Comparison of ENCODE assay signal across 20 mouse cellular contexts in genomic region chr6:95300658-95301057, GRCm38 (mm10). TPM values are rescaled to one million over a fixed set of nuclear protein-coding genes. Genes with fewer than 3 reads are reported as not detected.
DNase-seq lines count a peak whose midpoint lies in the region; ATAC-seq and TF ChIP-seq lines count a peak whose summit lies in the region.
"Had no signal": no experiment of that assay in that cellular context is flagged by ENCODE, and none has a peak within 500 bp of the region (broad histone marks: within the 10 kb centered on the region; RNA-seq: fewer than 3 reads in every experiment).

No protein-coding gene starts in this region.

- H3K4me3 ChIP-seq in embryonic facial prominence, embryonic 14.5 days (ENCODE audit: low read depth, low read length) = no peak overlapping the region
- no peak overlapping the region for H3K4me3 ChIP-seq in embryonic facial prominence, embryonic 10.5 days
- H3K4me3 ChIP-seq in left cerebral cortex, adult 2 months = no peak overlapping the region
- no peak overlapping the region for H3K4me3 ChIP-seq in hindbrain, embryonic 12.5 days
- H3K4me3 ChIP-seq: heart, embryonic 15.5 days; hindbrain, embryonic 13.5 days; limb, embryonic 15.5 days had no signal

- H3K27ac ChIP-seq in embryonic facial prominence, embryonic 14.5 days (replicated peaks; ENCODE audit: low read depth, low read length) = no peak overlapping the region
- no peak overlapping the region for H3K27ac ChIP-seq in embryonic facial prominence, embryonic 10.5 days (replicated peaks)
- H3K27ac ChIP-seq in left cerebral cortex, adult 2 months = no peak overlapping the region
- no peak overlapping the region for H3K27ac ChIP-seq in hindbrain, embryonic 12.5 days
- H3K27ac ChIP-seq: heart, embryonic 15.5 days; hindbrain, embryonic 13.5 days; kidney, postnatal 0 days; limb, embryonic 15.5 days had no signal

- no peak overlapping the region for H3K4me2 ChIP-seq in embryonic facial prominence, embryonic 14.5 days (ENCODE audit: low read depth, low read length)
- H3K4me2 ChIP-seq in hindbrain, embryonic 12.5 days (replicated peaks) = no peak overlapping the region
- H3K4me2 ChIP-seq: heart, embryonic 15.5 days; hindbrain, embryonic 13.5 days; limb, embryonic 15.5 days; midbrain, embryonic 11.5 days had no signal

- ATAC-seq in embryonic facial prominence, embryonic 14.5 days (ENCODE audit: low read depth) = no peak
- ATAC-seq in hindbrain, embryonic 12.5 days (ENCODE audit: low FRiP score) = no peak
- no peak for ATAC-seq in frontal cortex, adult (ENCODE audit: low TSS enrichment)
- ATAC-seq: CD4-positive, CD25-positive, alpha-beta regulatory T cell, adult 4 months had no signal

- peak; percentile 4; the same call in 1 of the 2 replicates for TF ChIP-seq CTCF in left cerebral cortex, adult 2 months (IDR thresholded peaks at IDR 0.05)

- H3K27me3 ChIP-seq in embryonic facial prominence, embryonic 14.5 days (replicated peaks; ENCODE audit: control insufficient read depth, insufficient read depth, low read length) = no peaks in the 10 kb centered on the region
- no peaks in the 10 kb centered on the region for H3K27me3 ChIP-seq in embryonic facial prominence, embryonic 10.5 days (replicated peaks; ENCODE audit: low read depth, poor library complexity, severe bottlenecking)
- no peaks in the 10 kb centered on the region for H3K27me3 ChIP-seq in hindbrain, embryonic 12.5 days
- H3K27me3 ChIP-seq: heart, embryonic 15.5 days; hindbrain, embryonic 13.5 days; limb, embryonic 15.5 days had no signal

- H3K9ac ChIP-seq in embryonic facial prominence, embryonic 14.5 days (ENCODE audit: low read depth, low read length) = no peak overlapping the region
- no peak overlapping the region for H3K9ac ChIP-seq in hindbrain, embryonic 12.5 days
- H3K9ac ChIP-seq: heart, embryonic 15.5 days; hindbrain, embryonic 13.5 days; limb, embryonic 15.5 days had no signal

- H3K36me3 ChIP-seq in embryonic facial prominence, embryonic 14.5 days (ENCODE audit: control insufficient read depth, insufficient read depth, low read length) = no peaks in the 10 kb centered on the region
- no peaks in the 10 kb centered on the region for H3K36me3 ChIP-seq in embryonic facial prominence, embryonic 10.5 days (replicated peaks)
- H3K36me3 ChIP-seq in hindbrain, embryonic 12.5 days = no peaks in the 10 kb centered on the region
- H3K36me3 ChIP-seq: heart, embryonic 15.5 days; hindbrain, embryonic 13.5 days; limb, embryonic 15.5 days had no signal

- intact Hi-C loops in left cerebral cortex, adult 2 months (cut with DNase I) = no loop called here

- WGBS in embryonic facial prominence, embryonic 14.5 days = 62% methylated on average over 2 of the region's 2 CpGs
- WGBS in embryonic facial prominence, embryonic 10.5 days = 76% methylated on average over 2 of the region's 2 CpGs
- 75% methylated on average over 2 of the region's 2 CpGs for WGBS in hindbrain, embryonic 12.5 days

- H3K9me3 ChIP-seq in embryonic facial prominence, embryonic 14.5 days (ENCODE audit: control insufficient read depth, low read length) = no peaks in the 10 kb centered on the region
- no peaks in the 10 kb centered on the region for H3K9me3 ChIP-seq in embryonic facial prominence, embryonic 10.5 days
- no peaks in the 10 kb centered on the region for H3K9me3 ChIP-seq in hindbrain, embryonic 12.5 days (replicated peaks)
- H3K9me3 ChIP-seq: heart, embryonic 15.5 days; hindbrain, embryonic 13.5 days; limb, embryonic 15.5 days had no signal

- DNase-seq in embryonic facial prominence, embryonic 14.5 days (ENCODE audit: low spot score) = peak; percentile 4
- no peak for DNase-seq in embryonic facial prominence, embryonic 10.5 days (ENCODE audit: low spot score)
- DNase-seq in left cerebral cortex, adult 2 months (ENCODE audit: extremely low spot score in 1 of 2, low spot score in 2 of 2) = no peak
- no peak for DNase-seq in left cerebral cortex, adult 11 months (ENCODE audit: low spot score)
- DNase-seq in ES-CJ7 (ENCODE audit: low read depth, low spot score) = peak; percentile 20
- peak; percentile 3 for DNase-seq in lung, postnatal 14 days
- DNase-seq: cerebellum, adult 18-20 months had no signal

- H3K4me1 ChIP-seq in embryonic facial prominence, embryonic 14.5 days (ENCODE audit: control insufficient read depth, insufficient read depth, low read length) = no peaks in the 10 kb centered on the region
- H3K4me1 ChIP-seq in embryonic facial prominence, embryonic 10.5 days = no peaks in the 10 kb centered on the region
- no peaks in the 10 kb centered on the region for H3K4me1 ChIP-seq in hindbrain, embryonic 12.5 days
- H3K4me1 ChIP-seq: heart, embryonic 15.5 days; hindbrain, embryonic 13.5 days; limb, embryonic 15.5 days had no signal

RNA-seq across cellular contexts. Expression of gene Gm10234, which starts 21.3 kb away (rescaled TPM):
- not detected in 2 replicates for polyA plus RNA-seq in embryonic facial prominence, embryonic 14.5 days (2014; fragmentation: Nextera tagmentation; extraction: Ambion mirVana)
- polyA plus RNA-seq in embryonic facial prominence, embryonic 10.5 days (2016; fragmentation: Nextera tagmentation; extraction: Ambion mirVana) = not detected in 2 replicates
- not detected for total RNA-seq in left cerebral cortex, adult 2 months (2021)
- not detected in 2 replicates for polyA plus RNA-seq in hindbrain, embryonic 12.5 days (2016; fragmentation: Nextera tagmentation; extraction: Ambion mirVana)
- total RNA-seq: left cerebral cortex, adult 18-20 months; neutrophil, adult 5-6 weeks had no signal
- polyA plus RNA-seq: CD4-positive, CD25-positive, alpha-beta regulatory T cell, adult 4 months; gonadal fat pad, adult 2 months; heart, embryonic 15.5 days; hindbrain, embryonic 13.5 days; kidney, postnatal 0 days; limb, embryonic 15.5 days; lung, embryonic 16.5 days; midbrain, embryonic 11.5 days; testis, adult 2 months had no signal

Comparison
In these comparisons a context has a peak if more than half of its experiments do, and no peak if none do; other contexts are left out.
1. DNase-seq: peak in embryonic facial prominence, embryonic 14.5 days (single experiment), ES-CJ7 (single experiment) and lung, postnatal 14 days (single experiment); none in embryonic facial prominence, embryonic 10.5 days (single experiment), left cerebral cortex, adult 2 months (0 of 2) and left cerebral cortex, adult 11 months (single experiment).